Mouse (Mus musculus): ENCODE measurements around the gene Col28a1. TPM values are rescaled to one million over a fixed set of nuclear protein-coding genes. Genes with fewer than 3 reads are reported as not detected.

Gene Col28a1
- 0.10 and 0.21 TPM in 2 replicates for polyA plus RNA-seq (2016; fragmentation: Nextera tagmentation; extraction: Ambion mirVana)

GRCm38 (mm10) chr6:8192517-8192916 is at the start of gene Col28a1:
TSS of gene Col28a1 (minus strand) at chr6:8192617.
- H3K36me3 ChIP-seq (replicated peaks): no peaks in the 10 kb centered on the region
- H3K27ac ChIP-seq (replicated peaks): no peak within 1 kb of the TSS
- no peaks in the 10 kb centered on the region for H3K4me1 ChIP-seq
- no peaks in the 10 kb centered on the region for H3K27me3 ChIP-seq (replicated peaks; ENCODE audit: low read depth, poor library complexity, severe bottlenecking)
- peaks cover 10% of the 10 kb centered on the region for H3K9me3 ChIP-seq
- no peak for DNase-seq (ENCODE audit: low spot score)
- H3K4me3 ChIP-seq: no peak within 1 kb of the TSS

DNA sequence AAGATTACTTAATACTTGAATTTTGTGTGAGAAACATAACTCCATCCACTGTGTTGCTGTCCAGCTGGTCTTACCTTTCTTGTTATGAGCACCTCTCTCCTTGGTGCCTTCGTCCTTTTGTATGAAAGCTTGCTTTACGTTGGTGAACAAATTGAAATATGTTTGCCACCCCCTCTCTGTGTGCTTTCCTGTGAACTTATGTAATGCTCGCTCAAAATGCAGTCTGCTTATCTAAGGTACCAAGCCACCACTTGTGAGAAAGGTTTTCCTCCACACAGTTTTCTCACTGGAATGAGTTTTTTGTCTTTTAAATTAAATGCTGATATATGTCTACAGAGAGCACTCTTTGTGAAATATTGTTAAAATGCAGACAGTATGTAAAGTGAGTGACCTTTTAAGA is 36.2 kb upstream of the Col28a1 start:
- 89% methylated on average over 3 of the region's 3 CpGs for WGBS
- H3K36me3 ChIP-seq (replicated peaks): peaks cover 63% of the 10 kb centered on the region

DNA sequence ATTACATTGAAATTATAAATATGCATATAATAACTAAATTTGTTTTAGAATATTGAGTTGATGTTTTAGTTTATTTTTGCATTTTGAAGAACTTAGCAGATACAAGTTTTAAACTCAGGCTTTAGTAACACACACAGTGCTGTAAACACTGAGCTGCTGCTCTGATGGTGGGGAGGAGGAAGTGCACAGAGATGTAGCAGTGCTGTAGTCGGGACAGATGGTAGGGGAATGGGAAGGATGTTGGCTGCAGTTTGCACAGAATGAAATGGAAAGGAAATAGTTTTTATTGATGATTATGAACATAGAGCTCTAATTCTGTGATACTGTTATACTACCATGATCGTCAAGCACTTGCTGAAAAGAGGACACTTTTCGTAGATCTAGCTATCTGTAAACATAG is 34.6 kb upstream of the Col28a1 start:
- 89% methylated on average over 3 of the region's 3 CpGs for WGBS
- peaks cover 52% of the 10 kb centered on the region for H3K36me3 ChIP-seq (replicated peaks)

More for the DNA sequence above, 36.2 kb upstream of the Col28a1 start:
- Histone ChIP-seq H3K27ac (replicated peaks) (no peak overlapping the region), H3K4me3 (no peak overlapping the region), H3K9me3 (no peaks in the 10 kb centered on the region), H3K27me3 (replicated peaks; ENCODE audit: low read depth, poor library complexity, severe bottlenecking) (no peaks in the 10 kb centered on the region), H3K4me1 (no peaks in the 10 kb centered on the region)
- no peak for DNase-seq (ENCODE audit: low spot score)

GRCm38 (mm10) chr6:8210661-8211060 is 18.2 kb upstream of the Col28a1 start:
- Histone ChIP-seq H3K27ac (replicated peaks) (no peak overlapping the region), H3K36me3 (replicated peaks) (peaks cover 30% of the 10 kb centered on the region), H3K27me3 (replicated peaks; ENCODE audit: low read depth, poor library complexity, severe bottlenecking) (no peaks in the 10 kb centered on the region), H3K9me3 (no peaks in the 10 kb centered on the region), H3K4me1 (peaks cover 9% of the 10 kb centered on the region), H3K4me3 (peak overlapping the region; percentile 78)
- 91% methylated on average over 3 of the region's 3 CpGs for WGBS
- no peak for DNase-seq (ENCODE audit: low spot score)

More for the DNA sequence above, 34.6 kb upstream of the Col28a1 start:
- no peak for DNase-seq (ENCODE audit: low spot score)
- H3K27me3 ChIP-seq (replicated peaks; ENCODE audit: low read depth, poor library complexity, severe bottlenecking): no peaks in the 10 kb centered on the region
- H3K27ac ChIP-seq (replicated peaks): no peak overlapping the region
- H3K9me3 ChIP-seq: no peaks in the 10 kb centered on the region
- H3K4me3 ChIP-seq: no peak overlapping the region
- H3K4me1 ChIP-seq: no peaks in the 10 kb centered on the region

GRCm38 (mm10) chr6:8209866-8210186 is 17.4 kb upstream of the Col28a1 start:
- Histone ChIP-seq H3K4me1 (peaks cover 9% of the 10 kb centered on the region), H3K27ac (replicated peaks) (peak overlapping the region; percentile 97), H3K9me3 (no peaks in the 10 kb centered on the region), H3K36me3 (replicated peaks) (peaks cover 22% of the 10 kb centered on the region), H3K27me3 (replicated peaks; ENCODE audit: low read depth, poor library complexity, severe bottlenecking) (no peaks in the 10 kb centered on the region), H3K4me3 (peak overlapping the region; percentile 78)
- DNase-seq (ENCODE audit: low spot score): no peak
- 14% methylated on average over 10 of the region's 10 CpGs for WGBS

DNA sequence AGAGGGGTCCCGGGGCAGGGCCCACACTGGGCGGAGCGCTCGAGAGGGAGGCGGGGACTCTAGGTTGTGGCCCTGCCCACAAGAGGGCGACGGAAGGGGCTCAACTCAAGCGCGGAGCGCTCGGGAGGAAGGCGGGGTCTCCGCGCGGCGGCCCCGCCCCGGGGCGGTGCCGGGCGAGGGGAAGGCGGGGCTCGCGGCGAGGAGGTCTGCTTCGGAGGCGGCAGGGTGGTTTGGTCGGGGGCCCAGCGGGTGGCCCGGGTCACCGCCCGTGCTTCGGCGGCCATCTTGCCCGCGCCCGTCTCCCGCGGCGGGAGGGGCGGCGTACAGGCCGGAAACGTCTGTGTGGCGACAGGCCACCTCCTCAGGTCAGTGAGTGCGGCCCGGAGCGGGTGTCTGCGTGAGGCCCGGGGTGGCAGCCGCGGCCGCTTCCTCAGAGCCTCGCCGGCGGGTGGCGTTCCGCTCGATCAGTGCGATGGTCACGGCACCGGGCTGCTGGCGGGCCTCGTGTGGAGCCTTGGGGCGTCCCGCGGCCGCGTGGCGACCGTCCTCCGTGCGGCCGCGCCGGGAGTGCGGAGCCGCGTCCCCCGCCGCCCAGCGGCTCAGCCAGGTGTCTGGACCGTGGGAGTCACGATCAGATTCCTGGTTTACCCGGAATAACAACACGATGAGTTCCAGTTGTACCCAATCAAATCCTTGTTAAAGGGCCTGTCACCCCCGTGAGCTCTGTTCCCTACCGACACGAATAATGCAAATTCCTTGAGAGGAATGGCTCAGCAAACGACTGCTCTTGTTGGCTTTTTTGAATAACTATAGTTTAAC is 16.8 kb upstream of the Col28a1 start, which contains the start of gene Mios:
Gene Mios, plus strand, starts transcription at position 176 of the 819 bp plus-strand sequence.
- DNase-seq (ENCODE audit: low spot score): peak; percentile 97
- Histone ChIP-seq H3K36me3 (replicated peaks) (peaks cover 16% of the 10 kb centered on the region), H3K27me3 (replicated peaks; ENCODE audit: low read depth, poor library complexity, severe bottlenecking) (no peaks in the 10 kb centered on the region), H3K27ac (replicated peaks) (peak within 1 kb of the TSS; percentile 97), H3K4me1 (peaks cover 9% of the 10 kb centered on the region), H3K4me3 (peak within 1 kb of the TSS; percentile 78), H3K9me3 (no peaks in the 10 kb centered on the region)
- WGBS: under 1% methylated on average over 90 of the region's 90 CpGs

DNA sequence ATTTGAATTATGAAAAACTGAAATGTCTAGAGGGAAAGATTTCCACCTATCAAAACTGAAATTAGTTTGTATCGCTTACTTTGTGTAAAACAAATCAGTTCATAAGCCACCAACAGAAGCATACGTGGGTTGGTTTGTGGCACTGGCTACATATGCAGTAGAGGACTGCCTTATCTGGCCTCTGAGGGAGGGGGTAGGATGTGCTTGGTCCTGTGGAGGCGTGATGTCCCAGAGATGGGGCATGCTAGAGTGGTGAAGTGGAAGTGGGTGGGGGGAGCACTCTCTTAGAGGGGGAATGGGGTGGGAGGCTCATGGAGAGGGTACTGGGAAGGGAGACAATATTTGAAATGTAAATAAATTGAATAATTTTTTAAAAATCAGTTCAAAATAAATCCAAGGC is 2.5 kb downstream of the Col28a1 start:
- no peak for DNase-seq (ENCODE audit: low spot score)
- Histone ChIP-seq H3K4me3 (no peak overlapping the region), H3K36me3 (replicated peaks) (no peaks in the 10 kb centered on the region), H3K4me1 (no peaks in the 10 kb centered on the region), H3K27me3 (replicated peaks; ENCODE audit: low read depth, poor library complexity, severe bottlenecking) (no peaks in the 10 kb centered on the region), H3K9me3 (no peaks in the 10 kb centered on the region), H3K27ac (replicated peaks) (no peak overlapping the region)
- WGBS: 77% methylated on average over 3 of the region's 3 CpGs

GRCm38 (mm10) chr6:8188599-8189233 is 3.7 kb downstream of the Col28a1 start:
- Histone ChIP-seq H3K9me3 (no peaks in the 10 kb centered on the region), H3K4me1 (no peaks in the 10 kb centered on the region), H3K27me3 (replicated peaks; ENCODE audit: low read depth, poor library complexity, severe bottlenecking) (no peaks in the 10 kb centered on the region), H3K36me3 (replicated peaks) (no peaks in the 10 kb centered on the region), H3K4me3 (no peak overlapping the region), H3K27ac (replicated peaks) (no peak overlapping the region)
- no peak for DNase-seq (ENCODE audit: low spot score)
- 94% methylated on average over 3 of the region's 3 CpGs for WGBS

- Histone ChIP-seq H3K27ac (replicated peaks) (peak overlapping the region; percentile 0; the same call in 1 of the 2 replicates), H3K36me3 (replicated peaks) (no peaks in the 10 kb centered on the region), H3K4me3 (no peak overlapping the region), H3K9me3 (no peaks in the 10 kb centered on the region), H3K4me1 (peaks cover 16% of the 10 kb centered on the region; the same call in 1 of the 2 replicates), H3K27me3 (replicated peaks; ENCODE audit: low read depth, poor library complexity, severe bottlenecking) (no peaks in the 10 kb centered on the region)
- WGBS: 33% methylated on average over 10 of the region's 10 CpGs
- DNase-seq (ENCODE audit: low spot score): no peak
These were observed 13.9 kb downstream of the Col28a1 start for GRCm38 (mm10) chr6:8178397-8178941.

- WGBS: 90% methylated on average over 2 of the region's 2 CpGs
These were observed 16.3 kb downstream of the Col28a1 start for GRCm38 (mm10) chr6:8176116-8176515.

DNA sequence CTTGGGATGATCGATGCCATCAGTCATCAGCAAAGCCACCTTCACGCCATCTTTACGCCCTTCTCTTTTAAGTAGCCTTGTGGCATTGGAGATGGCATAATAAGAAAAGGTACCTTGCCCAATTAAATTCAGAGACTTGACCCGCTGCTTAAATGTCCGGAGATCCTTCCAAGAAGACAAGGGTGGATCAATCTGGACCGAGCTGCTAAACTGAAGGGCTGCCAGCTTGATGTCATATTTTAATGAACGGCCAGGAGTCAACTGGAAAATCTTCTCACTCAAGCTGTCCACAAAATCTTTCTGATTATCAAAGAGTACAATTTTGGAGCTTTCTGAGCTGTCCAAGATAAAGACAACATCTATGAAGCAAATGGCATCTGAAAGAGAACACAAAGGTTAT is 17.1 kb downstream of the Col28a1 start:
- WGBS: 93% methylated on average over 7 of the region's 7 CpGs
- Histone ChIP-seq H3K27ac (replicated peaks) (no peak overlapping the region), H3K4me1 (peaks cover 16% of the 10 kb centered on the region; the same call in 1 of the 2 replicates), H3K4me3 (no peak overlapping the region), H3K27me3 (replicated peaks; ENCODE audit: low read depth, poor library complexity, severe bottlenecking) (no peaks in the 10 kb centered on the region), H3K36me3 (replicated peaks) (no peaks in the 10 kb centered on the region), H3K9me3 (no peaks in the 10 kb centered on the region)
- no peak for DNase-seq (ENCODE audit: low spot score)

More at GRCm38 (mm10) chr6:8176116-8176515, 16.3 kb downstream of the Col28a1 start:
- Histone ChIP-seq H3K27me3 (replicated peaks; ENCODE audit: low read depth, poor library complexity, severe bottlenecking) (no peaks in the 10 kb centered on the region), H3K36me3 (replicated peaks) (no peaks in the 10 kb centered on the region), H3K4me3 (no peak overlapping the region), H3K4me1 (peaks cover 16% of the 10 kb centered on the region; the same call in 1 of the 2 replicates), H3K27ac (replicated peaks) (no peak overlapping the region), H3K9me3 (no peaks in the 10 kb centered on the region)
- DNase-seq (ENCODE audit: low spot score): no peak

- Histone ChIP-seq H3K4me1 (peaks cover 20% of the 10 kb centered on the region; the same call in 1 of the 2 replicates), H3K27ac (replicated peaks) (no peak overlapping the region), H3K9me3 (no peaks in the 10 kb centered on the region), H3K4me3 (no peak overlapping the region), H3K36me3 (replicated peaks) (no peaks in the 10 kb centered on the region), H3K27me3 (replicated peaks; ENCODE audit: low read depth, poor library complexity, severe bottlenecking) (no peaks in the 10 kb centered on the region)
- 38% methylated on average over 2 of the region's 2 CpGs for WGBS
- DNase-seq (ENCODE audit: low spot score): no peak
These were observed 18.4 kb downstream of the Col28a1 start for GRCm38 (mm10) chr6:8174062-8174461.

Data from embryonic facial prominence, embryonic 10.5 days (tissue).